Mouse (Mus musculus) heart, postnatal 10 days (tissue): Measurements from ENCODE around the gene 1700020D05Rik. TPM values are rescaled to one million over a fixed set of nuclear protein-coding genes. Genes with fewer than 3 reads are reported as not detected.
"Not testable (repeated sequence)": the region's sequence is repeated elsewhere in the genome, so short reads cannot be mapped to it uniquely, and the experiment has no call there.

Experiments used
- DNase-seq, 2 experiments: peaks; one replicate each; pipeline ENCODE4 v3.0.0; 2021
- intact Hi-C: fragments of 180-260 bp; cut with DNase I; formaldehyde crosslinking; loops from one replicate; pipeline ENCODE4 v1.15.1; 2025
- total RNA-seq, 2 experiments: library from RNA; stranded (reverse); gene quantifications; 2 replicates each; pipeline ENCODE4 v1.2.3; 2021

The 1700020D05Rik gene
- total RNA-seq, 2 experiments from 2014 or later: 0.69 to 1.2 TPM

DNA sequence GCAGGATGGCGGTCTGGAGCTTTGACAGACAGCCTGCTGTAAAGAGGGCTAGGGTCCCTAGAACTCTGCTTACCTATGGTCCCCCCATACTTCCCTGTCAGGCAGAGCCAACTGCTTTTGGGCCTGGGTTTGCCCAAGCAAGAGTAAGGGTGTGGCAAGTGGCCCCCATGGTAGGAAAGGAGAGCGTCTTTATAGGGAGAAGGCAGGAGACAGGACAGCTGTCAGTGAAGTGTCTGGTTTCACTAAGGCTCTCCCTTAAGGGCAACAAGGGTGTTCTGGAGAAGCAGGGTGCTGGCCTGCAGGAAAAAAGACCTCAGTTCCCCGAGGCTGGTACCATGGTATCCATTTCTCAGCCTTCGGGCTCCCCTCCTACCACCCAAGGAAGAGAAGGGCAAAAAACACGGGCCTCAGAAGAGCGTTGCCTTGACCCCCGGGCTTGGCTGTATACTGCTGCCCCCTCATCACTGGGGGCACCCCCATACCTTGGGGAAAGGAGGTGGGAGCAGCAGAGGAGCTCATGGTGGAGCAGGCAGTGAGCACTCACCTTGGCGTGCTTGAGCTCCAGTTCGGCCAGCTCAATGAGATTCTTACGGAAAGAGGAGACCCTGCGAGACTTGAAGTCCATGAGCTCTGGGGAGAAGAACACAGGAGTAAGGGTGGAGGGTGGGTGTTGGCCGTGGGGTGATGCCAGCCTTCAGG lies 8.1 kb downstream of the 1700020D05Rik start:
- DNase-seq: no peak

DNA sequence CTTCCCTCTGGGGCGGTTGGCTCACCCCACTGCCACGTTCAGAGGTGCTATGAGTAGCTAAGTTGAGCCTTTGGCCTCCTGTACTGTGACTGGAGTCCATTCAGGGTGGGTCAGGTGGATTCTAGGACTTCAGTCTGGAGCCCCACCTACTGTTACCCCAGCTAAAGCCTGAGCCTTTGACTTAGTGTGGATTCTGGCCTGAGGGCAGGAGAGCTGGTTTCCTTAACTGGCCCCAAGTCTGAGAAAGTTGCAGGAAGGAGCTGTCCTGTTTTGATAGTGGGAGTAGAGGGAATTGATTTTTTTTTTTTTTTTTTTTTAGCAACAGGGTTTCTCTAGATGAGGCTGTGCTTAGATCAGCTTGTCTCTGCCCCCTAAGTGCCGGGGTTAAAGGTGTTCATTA lies 9.3 kb downstream of the 1700020D05Rik start:
- intact Hi-C loops: no loop called here
- no peak for DNase-seq

More for the DNA sequence above, 8.1 kb downstream of the 1700020D05Rik start:
- intact Hi-C loops: no loop called here

DNA sequence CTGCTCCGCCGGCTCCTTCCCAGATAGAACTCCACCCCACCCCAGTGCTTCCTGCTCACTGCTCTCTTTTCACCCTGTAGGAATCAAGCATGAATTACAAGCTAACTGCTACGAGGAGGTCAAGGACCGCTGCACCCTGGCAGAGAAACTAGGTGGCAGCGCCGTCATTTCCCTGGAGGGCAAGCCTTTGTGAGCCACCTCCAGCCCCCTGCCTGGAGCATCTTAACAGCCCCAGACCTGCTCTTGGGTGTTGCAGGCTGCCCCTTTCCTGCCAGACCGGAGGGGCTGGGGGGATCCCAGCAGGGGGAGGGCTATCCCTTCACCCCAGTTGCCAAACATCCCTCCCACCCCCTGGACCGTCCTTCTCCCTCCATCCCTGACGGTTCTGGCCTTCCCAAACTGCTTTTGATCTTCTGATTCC lies 10.3 kb downstream of the 1700020D05Rik start:
- DNase-seq, intact Hi-C loops: not testable (repeated sequence)

DNA sequence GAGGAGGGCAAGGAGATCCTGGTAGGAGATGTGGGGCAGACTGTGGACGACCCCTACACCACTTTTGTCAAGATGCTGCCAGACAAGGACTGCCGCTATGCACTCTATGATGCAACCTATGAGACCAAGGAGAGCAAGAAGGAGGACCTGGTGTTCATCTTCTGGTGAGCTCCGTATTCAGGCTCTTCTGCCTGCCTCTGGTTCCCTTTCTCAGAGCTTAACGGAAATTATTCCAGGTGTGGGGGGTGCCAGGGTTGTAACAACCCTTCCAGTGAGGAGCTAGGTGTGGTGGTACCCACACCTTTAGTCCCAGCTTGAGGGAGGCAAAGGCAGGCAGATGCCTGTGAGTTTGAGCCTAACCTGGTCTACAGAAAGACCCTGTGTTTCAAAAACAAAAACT lies 10.9 kb downstream of the 1700020D05Rik start:
- intact Hi-C loops: no loop called here
- no peak for DNase-seq

DNA sequence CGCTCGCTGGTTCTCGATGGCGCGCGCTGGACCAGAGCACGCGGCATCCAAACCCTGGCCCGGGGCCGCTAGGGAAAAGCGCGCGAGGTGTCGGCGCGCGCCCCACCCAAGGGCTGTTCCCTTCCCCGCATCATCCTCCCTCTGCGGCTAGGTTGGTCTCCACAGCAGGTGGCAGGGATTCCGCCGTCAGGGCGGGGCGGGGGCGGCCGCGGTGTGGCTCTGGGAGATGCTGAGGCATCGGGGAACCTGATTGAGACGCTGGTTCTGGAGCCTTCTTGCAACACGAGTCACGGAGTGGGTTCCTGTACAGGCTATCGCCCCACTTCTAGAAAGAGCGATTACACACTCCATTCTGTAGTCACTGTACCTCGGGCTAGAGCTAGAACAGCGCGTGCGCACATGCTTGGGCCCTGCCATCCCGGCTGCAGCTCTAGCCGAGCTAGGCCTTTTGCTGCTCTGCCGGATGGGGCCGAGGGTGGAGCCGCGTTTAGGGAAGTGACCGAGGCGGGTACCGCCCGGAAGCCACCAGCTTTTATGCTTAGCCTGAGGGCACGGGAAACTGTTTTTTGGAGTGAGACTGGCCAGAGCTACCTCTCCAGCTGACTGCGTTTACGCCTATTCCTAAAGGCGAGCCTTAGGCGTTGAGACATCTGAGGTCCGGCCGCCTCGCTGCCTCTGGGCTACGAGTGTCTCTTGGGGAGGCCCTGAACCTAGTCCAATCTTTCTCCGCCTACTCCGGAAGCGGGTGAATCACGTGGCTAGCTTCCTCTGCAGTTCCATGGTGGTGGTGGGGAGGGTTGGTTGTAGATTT lies 12.5 kb downstream of the 1700020D05Rik start:
- intact Hi-C loops: loop anchor here (1.0 to 2.0 kb wide), 2 partner anchors 19 to 198 kb away; partner anchors contain the start of genes Map3k11, Pcnx3 and Snx32
- peak; percentile 93 for DNase-seq

DNA sequence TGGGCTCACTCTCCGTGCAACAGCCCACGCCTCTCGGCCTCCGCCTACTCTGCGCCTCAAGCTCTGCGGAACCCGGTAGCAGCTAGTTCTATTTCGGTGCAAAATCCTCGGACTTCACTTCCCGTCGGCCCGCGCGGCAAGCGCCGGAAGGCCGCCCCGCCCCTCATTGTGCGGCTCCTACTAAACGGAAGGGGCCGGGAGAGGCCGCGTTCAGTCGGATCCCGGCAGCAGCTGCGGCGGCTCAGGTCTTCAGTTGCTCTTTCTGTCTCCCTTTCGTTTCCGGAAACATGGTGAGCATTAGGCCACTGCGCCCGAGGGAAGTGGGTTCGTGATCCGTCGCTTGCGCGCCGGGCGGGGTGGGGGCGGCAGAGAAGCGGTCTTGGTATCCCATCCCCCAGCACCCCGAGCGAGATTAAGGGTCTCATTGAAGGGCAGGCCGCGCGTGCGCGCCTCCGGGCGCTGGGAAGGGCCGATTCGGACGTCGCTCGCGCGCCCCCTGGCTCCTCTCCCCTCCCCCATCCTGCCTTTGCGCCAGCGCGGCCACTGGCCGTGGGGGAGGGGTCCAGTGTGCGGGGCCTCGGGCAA lies 13.2 kb downstream of the 1700020D05Rik start, which contains the start of gene Cfl1:
Gene Cfl1, plus strand, starts transcription at position 143 of the 585 bp plus-strand sequence.
- DNase-seq: peak; percentile 96 to 97
- intact Hi-C loops: loop anchor here (2.0 kb wide), 1 partner anchor 198 kb away; the partner anchor contains the start of genes Map3k11 and Pcnx3

DNA sequence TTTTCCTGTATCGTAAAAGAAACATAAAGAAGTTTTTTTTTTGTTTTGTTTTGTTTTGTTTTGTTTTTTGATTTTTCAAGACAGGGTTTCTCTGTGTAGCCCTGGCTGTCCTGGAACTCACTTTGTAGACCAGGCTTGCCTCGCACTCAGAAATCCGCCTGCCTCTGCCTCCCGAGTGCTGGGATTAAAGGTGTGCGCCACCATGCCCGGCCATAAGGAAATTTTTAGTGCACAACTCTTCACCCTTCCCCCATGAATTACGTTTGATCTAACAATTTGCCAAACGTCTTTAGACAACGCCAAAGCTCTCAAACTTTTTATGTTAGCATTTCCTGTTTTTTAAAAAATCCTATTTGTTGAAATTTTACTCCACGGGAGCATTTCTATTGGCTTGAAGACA lies 13.9 kb downstream of the 1700020D05Rik start:
- intact Hi-C loops: loop anchor here (2.0 to 5.0 kb wide), 2 partner anchors 122 to 199 kb away; partner anchors contain the start of genes Banf1, Eif1ad, Map3k11 and Pcnx3
- not testable (repeated sequence) for DNase-seq

DNA sequence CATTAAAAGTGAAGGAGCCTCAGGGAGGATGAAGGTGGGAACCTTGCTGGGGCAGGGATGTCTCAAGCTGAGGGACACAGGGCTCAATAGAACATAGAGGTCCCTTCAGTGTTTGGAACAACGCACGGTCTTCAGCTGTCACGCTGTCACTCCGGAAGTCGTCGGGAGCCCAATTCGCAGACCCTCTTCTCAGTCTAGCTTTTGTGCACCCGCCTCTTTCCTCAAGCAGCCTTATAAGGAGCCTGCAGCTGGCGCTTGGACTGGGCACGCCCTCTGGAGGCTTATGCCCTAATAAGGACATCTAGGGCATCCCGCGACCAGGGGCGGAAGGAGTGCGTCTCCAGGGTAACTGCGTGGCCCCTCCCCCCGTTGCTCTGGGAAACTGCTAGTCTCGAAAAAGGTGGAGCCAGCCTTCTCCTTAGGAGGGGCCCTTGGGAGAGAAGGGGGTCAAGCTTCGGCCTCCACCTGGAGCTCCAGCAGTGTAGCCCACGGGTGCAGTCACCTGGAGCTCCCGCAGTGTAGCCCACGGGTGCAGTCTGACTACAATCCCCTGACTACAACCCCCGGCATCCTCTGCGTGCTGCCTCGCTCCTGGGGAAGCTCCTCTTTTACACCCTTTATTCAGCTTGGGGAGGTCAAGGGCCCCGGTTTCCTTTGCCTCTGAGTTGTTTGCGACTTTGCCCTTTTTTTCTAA lies 14.6 kb downstream of the 1700020D05Rik start:
- DNase-seq: peak; percentile 98
- intact Hi-C loops: loop anchor here (1.0 to 5.0 kb wide), 2 partner anchors 31 to 122 kb away; partner anchors contain the start of genes Banf1 and Eif1ad

DNA sequence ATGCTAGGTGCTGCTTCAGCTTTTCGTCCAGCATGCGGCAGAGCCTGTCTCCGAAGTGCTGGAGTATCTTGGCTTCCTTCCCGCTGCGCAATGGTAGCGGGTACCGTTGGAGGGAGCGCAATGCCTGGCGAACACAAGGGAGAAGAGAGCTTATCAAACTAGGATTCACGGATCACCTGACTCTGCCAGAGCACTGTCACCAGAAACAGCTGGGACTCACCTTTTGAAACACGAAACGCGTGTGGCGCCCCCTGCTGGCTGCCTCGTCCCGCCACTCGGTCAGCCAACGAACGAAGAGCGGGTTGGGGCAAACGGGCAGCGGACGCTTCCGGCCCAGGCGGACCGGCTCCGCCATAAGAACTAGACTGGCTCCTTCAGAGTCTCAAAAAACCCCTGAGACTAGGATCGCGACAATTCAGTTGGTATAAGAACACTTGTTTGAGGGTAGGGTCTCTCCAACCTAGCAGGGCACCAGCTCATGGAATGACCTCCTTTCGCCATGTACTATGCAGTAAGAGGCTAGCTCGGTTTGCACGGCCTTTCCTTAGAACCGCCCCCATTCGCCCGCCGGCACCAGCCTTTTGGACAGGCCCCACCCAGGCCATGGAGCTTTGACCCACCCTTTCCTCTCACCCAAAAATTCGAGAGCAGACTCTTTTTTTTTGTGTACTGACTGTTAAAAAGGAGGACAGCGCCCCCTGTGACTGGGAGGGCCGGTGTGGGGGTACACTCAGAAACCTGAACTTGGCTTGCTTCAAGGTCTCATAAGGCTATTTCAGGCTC lies 15.6 kb downstream of the 1700020D05Rik start, which contains the start of gene Mus81:
Gene Mus81, minus strand, starts transcription at position 635 of the 783 bp plus-strand sequence.
- peak; percentile 97 to 99 for DNase-seq
- intact Hi-C loops: loop anchor here (1.0 to 5.0 kb wide), 4 partner anchors 23 to 121 kb away; partner anchors contain the start of genes Banf1 and Eif1ad

DNA sequence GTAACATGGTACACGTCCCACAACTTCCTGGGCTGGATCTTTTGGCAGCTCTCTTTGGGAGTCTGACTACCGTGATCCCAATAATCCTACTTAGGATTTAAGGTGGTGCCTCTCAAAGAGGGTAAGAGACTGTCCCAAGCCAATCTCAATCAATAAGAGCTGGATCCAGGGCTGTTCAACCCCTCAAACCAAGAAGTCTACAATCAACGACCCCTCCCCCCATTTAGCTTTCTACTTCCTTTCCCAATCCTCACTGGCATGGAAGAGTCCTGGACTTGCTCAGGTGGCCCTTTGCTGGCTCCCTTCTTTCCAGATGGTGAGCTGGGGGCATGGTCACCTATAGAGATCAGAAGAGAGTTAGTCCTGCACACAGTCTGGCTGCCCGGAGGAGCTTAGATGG lies 16.8 kb downstream of the 1700020D05Rik start:
- DNase-seq: no peak
- intact Hi-C loops: loop anchor here (2.0 to 5.0 kb wide), 3 partner anchors 22 to 119 kb away; partner anchors contain the start of genes Banf1 and Eif1ad

DNA sequence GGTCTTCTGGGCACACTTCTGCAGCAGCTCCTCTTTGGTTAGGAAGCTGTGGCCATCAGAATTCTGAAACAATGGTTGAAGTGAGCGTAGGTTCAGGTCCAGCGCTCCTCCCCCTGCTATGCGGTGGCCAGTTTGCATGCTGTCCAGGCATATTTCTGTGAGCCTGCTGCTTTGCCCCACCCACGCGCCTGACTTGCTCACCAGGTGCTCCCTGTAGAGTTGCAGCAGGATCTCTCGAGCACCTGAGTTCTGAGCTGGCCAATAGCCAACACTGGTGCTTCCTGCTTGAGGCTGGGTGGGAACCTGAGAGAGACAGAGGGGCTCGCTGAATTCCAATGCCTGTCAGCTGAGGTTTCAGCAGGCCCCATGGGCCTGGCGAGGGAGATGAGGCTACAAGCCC lies 17.3 kb downstream of the 1700020D05Rik start:
- intact Hi-C loops: loop anchor here (2.0 to 5.0 kb wide), 3 partner anchors 21 to 119 kb away; partner anchors contain the start of genes Banf1 and Eif1ad
- no peak for DNase-seq

DNA sequence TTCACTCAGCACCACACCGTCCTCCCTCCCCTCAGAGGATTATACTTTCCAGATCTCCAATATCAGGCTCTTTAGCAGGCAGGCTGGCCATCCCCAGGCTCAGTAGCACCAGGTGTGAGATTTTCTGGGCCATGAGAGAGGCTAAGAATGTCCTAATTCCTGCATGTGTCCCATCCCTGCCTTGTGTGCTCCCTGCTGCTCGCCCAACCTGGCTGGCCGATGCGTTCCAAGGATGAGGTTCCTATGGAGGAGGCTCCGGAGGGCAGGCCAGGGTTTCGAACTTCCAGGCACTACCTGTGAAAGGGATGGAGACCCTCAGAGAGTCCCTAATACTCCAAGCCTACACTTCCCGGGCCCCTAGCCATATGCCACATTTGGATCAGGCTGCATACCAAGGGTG lies 17.8 kb downstream of the 1700020D05Rik start:
- intact Hi-C loops: loop anchor here (2.0 to 5.0 kb wide), 3 partner anchors 21 to 119 kb away; partner anchors contain the start of genes Banf1 and Eif1ad
- peak in 1 of 2 experiments; percentile 2 for DNase-seq

DNA sequence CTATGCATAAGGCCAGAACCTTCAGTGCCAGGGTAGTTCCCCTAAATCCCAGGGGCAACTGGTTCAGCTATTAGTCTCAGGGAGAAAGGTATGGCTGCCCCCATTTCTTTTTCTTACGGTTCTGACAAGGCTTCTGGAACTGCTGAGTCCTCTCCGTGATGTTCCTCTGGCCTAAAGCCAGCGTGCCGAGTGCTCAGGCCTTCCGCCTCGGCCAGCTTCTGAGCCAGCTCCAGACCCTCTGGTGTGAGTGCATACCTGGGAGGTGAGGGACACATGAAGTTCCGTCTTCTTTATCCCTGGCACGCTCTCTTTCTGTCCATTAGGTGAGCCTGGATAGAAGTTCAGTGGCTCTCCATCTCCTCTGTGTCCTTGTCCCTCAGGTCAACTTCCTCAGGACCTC lies 18.2 kb downstream of the 1700020D05Rik start:
- intact Hi-C loops: loop anchor here (5.0 kb wide), 1 partner anchor 118 kb away; the partner anchor contains the start of genes Banf1 and Eif1ad
- DNase-seq: peak in 1 of 2 experiments; percentile 7

DNA sequence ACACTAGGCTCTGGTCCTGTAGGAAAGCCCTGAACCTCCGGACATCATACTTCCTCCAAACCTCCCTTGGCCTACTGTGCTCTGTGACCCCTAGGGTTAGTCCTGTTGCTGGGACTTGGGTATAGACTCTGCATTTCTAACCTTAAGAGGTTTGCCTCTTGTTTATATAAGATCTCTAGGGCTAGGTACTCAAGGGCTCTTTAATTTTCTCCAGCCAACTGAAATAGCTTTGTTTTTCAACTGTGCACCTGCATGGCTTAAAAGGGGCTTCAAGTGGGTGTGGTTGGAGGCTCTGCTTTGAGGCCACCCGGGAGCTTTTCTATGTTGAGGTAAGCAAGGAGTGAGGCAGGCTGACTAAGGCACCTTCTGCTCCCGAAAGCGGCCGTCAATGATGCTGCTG lies 19.1 kb downstream of the 1700020D05Rik start:
- DNase-seq: no peak
- intact Hi-C loops: no loop called here

DNA sequence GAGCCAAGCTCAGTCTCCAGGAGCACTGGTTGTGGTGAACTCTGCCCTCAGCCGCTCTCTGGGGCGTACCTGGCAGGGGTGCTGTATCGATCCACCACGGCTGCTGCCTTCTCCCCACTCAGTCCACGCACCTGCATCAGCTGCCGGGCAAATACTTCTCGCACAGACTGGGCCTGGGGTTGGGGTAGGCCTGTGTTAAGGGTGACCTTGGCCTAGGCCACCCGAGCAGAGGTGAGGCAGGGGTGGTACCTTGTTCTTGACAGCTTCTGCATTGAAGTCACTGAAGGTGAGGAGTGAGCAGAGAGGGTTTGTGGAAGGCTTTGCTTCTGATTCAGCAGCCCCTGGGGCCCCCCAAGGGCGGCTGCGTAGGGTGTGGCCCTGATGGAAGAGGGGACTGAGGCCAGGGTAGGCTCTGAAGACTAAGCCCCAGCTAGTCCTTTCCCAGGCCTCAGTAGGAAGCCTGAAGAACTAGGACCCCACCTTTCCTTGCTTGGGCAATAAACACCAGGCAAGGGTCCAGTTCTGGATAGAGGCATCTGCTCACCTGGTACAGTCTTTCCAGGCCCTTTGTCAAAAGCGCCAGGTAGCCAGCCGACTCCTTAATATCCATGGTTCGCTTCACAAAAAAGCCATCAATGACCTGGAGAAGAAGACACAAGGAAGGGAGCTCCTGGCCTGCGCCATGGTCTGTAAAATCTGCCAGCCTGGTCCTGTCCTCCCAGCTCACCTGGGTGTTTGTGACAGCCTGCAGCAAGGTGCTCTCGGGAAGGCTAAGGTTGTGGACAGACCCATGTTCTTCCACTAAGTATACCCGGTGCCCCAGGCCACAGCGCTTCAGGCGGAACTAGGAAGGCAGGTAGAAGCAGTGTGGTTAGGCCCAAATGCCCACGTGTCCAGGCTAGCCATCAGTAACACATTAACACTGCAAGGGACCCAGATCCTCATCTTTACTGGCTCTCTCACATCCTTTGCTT lies 19.9 kb downstream of the 1700020D05Rik start:
- intact Hi-C loops: no loop called here
- DNase-seq: no peak

DNA sequence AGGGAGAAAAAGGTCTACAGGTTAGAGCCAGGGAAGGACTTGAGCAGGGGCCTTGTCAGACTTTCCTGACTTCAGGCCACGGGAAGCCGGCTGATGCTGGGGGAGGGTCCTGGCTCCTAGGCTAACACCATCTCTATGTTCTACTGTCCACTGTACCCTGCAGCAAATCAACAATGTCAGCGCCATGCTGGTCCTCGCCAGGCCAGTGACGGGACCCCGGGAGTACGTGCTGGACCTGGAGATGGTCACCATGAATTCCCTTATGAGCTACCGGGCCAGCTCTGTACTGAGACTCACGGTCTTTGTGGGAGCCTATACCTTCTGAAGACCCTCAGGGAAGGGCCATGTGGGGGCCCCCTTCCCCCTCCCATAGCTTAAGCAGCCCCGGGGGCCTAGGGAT lies 22.2 kb downstream of the 1700020D05Rik start:
- no peak for DNase-seq

DNA sequence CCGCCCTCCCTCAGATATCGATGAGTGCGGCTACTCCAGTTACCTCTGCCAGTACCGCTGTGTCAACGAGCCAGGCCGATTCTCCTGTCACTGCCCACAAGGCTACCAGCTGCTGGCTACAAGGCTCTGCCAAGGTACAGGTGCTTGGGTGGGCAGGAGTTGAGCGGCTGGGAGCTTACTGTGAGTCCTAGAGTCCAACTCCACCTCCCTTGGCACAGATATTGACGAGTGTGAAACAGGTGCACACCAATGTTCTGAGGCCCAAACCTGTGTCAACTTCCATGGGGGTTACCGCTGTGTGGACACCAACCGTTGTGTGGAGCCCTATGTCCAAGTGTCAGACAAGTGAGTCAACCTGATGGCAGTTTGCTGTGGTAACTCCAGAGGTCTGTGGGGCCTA lies 23.6 kb downstream of the 1700020D05Rik start:
- no peak for DNase-seq
- intact Hi-C loops: no loop called here

More for the DNA sequence above, 22.2 kb downstream of the 1700020D05Rik start:
- intact Hi-C loops: no loop called here
